Mouse (Mus musculus): ENCODE results near the gene Tigd3.

Tigd3 gene

DNA sequence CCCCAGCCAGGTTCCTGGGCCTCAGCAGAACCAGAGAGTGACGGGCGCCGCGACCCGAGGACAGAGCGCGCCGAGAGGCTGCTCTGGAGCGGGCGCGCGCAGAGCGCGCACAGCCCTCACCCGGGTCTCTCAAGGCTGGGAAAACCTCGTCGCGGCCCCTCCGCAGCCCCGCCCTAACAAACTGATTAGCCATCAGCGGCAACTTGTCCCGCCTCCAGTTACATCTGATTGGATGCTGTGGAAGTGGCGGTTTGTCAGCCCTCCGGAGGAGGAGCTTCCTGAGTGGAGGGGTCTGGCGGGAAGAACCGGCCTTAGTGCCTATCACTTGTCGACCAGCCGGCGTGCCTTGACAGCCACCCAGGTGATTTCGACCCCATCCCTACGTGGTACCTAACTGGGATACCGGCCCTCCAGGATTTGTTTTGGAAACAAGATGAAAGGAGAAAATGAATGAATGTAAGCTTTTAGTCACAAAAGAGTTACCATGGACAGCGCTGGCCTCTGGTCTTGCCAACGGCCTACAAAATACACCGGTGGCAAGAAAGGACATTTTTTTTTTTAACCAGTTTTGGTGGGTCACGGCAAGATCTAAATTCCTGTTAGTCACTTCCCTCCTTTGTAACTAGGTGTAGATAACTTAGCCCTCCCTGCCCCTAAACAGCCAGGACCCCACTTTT is at the start of gene Tigd3:
Gene Tigd3, minus strand, starts transcription at position 148 of the 677 bp plus-strand sequence.
- ATAC-seq (ENCODE audit: low TSS enrichment): peak; percentile 96

- no peak for ATAC-seq (ENCODE audit: low TSS enrichment)
Measured at GRCm38 (mm10) chr19:5943404-5943803, 49.5 kb upstream of the Tigd3 start.

DNA sequence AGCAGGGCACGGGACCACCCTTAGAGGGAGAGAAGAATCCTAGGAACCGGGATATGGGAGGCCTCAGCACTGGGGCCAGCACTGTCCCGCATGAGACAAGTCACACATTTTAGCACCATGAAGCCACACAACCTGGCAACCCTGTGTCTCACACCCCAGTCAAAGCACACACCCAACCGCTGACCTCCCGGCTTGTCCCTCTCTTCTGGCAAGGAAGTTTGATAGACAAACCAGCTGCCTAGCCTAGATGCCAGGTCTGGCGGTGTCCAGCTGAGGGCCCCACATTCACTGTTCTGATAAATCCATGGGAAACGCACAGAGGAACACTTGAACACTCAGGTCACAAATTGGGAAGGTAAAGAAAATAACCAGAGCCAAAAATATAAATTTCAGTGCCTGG is 48.6 kb upstream of the Tigd3 start:
- ATAC-seq (ENCODE audit: low TSS enrichment): no peak

GRCm38 (mm10) chr19:5940656-5941055 is 46.7 kb upstream of the Tigd3 start:
- no peak for ATAC-seq (ENCODE audit: low TSS enrichment)

DNA sequence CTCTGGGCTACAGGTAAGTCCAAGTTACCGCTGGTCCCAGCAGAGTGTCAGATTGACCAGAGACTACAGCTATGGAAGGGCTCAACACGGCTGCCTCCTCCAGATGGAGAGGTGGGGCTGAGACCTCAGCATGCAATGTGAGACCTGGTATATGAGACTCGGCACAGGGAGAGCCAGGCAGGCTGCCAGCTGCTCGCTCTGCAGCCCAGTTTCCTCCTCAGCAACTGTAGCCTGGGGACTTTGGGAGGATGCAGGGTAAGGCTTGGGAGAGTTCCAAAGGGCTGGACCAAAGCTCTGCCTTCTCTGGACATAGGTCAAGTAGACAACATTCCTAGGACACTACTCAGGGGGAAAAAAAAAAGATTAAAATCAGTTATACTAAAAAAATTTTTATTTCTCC is 46.2 kb upstream of the Tigd3 start:
- ATAC-seq (ENCODE audit: low TSS enrichment): no peak; the same call in 1 of the 2 replicates

DNA sequence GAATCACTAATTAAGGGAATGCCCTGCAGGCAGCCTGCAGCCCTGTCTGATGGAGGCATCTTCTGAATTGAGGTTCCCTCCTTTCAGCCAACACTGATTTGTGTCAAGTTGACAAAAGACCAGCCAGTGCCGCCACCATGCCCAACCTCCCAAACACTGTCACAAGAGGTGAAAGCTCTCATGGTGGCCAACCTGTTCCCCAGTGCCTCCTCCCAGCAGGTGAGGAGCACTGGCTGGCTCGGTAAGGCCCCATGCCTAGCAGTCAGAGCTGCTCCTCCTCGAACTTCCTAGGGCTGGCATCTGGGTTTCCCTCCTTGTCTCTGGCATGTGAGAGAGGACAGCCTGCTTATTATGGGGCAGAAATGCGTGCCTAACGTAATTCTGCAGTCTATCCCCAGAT is 45.8 kb upstream of the Tigd3 start:
- no peak for ATAC-seq (ENCODE audit: low TSS enrichment)

GRCm38 (mm10) chr19:5938516-5938915 is 44.6 kb upstream of the Tigd3 start:
- ATAC-seq (ENCODE audit: low TSS enrichment): no peak

DNA sequence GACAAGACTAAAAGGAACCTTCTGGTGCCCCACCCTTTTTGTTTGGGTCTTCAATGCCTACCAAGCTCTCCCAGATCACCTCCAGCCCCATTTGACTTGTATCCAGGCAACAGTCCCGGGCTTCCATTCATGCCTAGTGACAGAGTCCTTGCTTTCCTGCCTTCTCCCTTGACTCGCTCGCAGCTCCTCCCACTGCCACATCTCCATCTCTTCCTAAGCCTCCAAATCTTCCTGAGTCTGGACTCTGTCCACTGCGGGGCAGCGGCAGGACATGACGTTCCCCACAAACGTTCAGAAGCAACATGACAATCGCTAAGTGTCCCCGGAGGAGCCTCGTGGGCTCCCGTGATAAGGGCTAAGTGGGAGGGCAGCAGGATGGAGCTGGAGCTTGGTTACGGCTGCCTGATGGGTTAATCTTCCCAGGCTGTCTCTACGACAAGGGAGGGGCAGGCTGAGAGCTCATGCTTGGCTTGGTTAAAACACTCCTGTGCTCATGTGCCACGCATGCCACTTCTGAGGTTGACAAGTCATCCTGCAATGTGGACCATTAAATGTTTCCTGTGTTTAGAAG is 44.0 kb upstream of the Tigd3 start:
- no peak for ATAC-seq (ENCODE audit: low TSS enrichment)

DNA sequence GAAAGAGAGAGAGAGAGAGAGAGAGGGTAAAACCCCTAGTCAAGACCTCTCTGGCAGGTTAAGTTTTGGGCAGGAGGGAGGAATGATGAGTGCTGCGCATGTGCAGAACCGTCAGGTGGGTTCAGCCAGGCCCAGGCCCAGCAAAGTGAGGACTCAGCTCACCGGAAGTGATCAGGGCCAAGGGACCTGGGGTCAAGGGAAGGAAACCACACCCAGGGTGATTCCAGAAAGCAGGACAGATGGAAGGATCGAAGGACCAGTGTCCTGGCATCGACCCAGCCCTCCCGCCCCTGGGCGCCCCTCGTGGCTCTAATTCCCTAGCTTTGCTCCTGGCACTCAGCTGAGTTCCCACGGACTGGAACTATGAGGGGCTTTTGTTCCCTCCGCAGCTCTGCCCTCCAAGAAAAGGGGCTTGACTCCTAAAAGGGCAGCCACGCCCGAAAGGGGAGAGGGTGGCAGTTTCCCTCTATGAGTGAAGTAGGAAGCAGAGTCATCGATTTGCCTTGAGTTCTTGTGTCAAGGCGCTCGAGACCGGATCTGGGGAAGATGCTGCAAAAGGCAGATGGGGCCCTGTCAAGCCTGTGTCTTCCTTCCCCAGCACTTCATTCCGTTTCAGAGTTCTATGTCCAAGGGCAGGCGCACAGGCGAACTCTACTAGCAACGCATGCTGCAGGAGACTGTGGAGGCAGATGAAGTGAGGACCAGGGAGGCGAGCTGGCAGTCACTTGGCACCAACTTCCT is 43.3 kb upstream of the Tigd3 start:
- no peak for ATAC-seq (ENCODE audit: low TSS enrichment)

GRCm38 (mm10) chr19:5935691-5936090 is 41.7 kb upstream of the Tigd3 start:
- no peak for ATAC-seq (ENCODE audit: low TSS enrichment)

- no peak for ATAC-seq (ENCODE audit: low TSS enrichment)
Measured at GRCm38 (mm10) chr19:5935266-5935665, 41.3 kb upstream of the Tigd3 start.

DNA sequence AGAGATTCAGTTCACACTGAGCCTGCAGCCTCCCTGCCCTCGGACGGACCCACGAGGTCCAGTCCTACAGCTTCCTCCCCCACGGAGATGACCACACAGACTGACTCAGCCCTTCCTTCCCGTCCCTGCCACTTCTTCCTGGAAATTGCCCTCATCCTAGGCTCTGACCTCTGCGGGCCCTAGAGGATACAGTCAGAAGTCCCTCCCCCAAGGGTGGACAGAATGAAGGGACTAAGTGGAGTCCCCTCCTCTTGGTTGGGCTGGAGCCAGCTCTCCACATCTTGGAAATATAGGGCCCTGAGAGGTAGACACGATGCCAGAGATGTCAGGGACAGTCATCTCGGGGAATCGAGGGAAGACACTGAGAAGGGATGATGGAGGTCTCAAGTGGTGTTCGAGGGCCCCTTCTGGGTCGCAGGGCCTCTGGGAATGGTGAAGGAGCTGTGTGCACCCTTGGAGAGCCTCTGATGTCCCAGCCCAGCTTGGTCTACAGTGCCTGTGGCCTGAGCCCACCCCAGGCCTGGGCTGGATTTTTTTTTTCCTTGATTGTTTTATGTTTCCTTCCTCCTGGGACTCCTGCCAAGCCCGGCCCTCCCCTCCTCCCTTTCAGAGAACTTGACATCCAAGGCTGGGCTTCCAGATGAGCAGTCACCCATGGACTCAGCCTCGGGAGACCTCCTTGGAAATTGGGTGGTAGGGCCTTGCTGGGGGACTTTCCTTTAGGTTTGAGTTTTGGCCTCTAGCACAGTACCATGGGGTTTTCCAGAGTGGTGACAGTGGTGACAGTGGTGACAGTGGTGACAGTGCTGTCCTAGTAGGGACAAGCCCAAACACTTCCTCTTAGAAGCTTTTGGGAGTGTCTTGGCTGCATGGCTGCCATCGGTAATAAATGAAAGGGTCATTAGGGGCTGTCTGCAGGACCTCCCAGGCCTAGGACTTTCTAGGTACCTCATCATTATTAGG is 36.0 kb upstream of the Tigd3 start:
- ATAC-seq (ENCODE audit: low TSS enrichment): no peak

DNA sequence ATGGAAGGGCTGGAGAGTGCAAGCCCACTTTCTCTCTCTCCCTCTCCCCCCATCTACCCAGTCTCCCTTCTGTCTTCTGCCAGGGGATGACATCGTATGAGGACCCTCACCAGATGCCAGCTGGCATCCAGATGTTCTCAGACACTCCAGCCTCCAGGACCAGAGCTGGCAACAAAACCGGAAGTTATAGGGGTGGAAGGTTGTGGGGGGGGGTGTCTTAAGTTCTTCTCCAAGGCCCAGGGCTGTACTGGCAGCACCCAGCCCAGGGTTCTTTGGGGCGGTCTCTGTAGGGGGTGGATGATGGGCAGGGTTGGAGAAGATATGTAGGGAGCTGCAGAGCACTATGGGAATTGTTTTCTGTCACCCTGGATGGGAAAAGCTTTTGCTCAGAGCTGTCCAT is 34.6 kb upstream of the Tigd3 start:
- no peak for ATAC-seq (ENCODE audit: low TSS enrichment)

GRCm38 (mm10) chr19:5928104-5928503 is 34.2 kb upstream of the Tigd3 start:
- ATAC-seq (ENCODE audit: low TSS enrichment): no peak

GRCm38 (mm10) chr19:5927532-5927931 is 33.6 kb upstream of the Tigd3 start:
- no peak for ATAC-seq (ENCODE audit: low TSS enrichment)

- no peak for ATAC-seq (ENCODE audit: low TSS enrichment)
Measured at GRCm38 (mm10) chr19:5927026-5927425, 33.1 kb upstream of the Tigd3 start.

DNA sequence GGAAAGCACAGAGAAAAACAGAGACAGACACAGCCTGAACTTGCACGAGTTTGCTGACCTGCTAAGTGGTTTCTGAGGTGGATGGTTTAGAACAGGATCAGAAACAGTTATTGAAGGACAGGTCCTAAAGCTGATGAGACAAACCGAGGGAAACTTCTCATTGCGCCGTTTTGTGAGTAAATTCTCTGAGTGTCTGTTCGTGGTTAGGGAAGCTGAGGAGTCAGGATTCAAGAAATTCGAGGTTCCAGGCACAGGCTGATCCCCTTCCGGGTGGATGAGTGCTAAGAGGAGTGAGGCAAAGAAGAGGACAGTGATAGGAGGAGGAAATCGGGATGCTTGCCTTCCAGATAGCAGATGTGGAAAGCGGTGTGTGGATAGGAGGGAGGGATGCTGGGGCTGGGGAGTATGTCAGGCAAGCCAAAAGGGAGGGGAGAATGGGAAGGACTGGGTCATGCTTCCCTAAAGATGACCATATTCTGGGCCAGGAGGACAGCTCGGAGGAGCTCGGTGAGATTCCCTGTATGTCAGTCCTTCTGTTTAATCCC is 31.4 kb upstream of the Tigd3 start:
- no peak for ATAC-seq (ENCODE audit: low TSS enrichment)

DNA sequence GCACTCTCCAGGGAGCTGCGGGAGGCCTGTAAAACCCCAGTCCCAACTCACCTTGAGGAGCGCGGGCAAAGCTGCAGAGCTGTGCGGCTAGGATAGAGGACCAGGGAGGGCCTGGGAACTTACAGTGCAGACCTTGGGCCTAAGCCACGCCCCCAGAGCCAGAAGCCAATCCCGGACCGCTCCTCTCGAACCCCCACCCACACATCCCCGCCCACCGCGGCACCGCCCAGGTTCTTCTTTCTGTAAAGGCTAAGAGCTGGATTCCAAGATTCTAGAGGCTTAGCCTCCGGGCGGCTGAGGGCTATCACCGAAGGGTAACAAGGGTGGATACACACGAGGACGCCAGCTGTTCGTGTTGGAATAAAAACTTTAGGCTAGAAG is 30.8 kb upstream of the Tigd3 start, which contains the start of gene Cdc42ep2:
Gene Cdc42ep2, minus strand, starts transcription at position 104 of the 381 bp plus-strand sequence.
- peak; percentile 87 for ATAC-seq (ENCODE audit: low TSS enrichment)

- peak; percentile 71 for ATAC-seq (ENCODE audit: low TSS enrichment)
Measured at GRCm38 (mm10) chr19:5923990-5924712, 30.2 kb upstream of the Tigd3 start.

DNA sequence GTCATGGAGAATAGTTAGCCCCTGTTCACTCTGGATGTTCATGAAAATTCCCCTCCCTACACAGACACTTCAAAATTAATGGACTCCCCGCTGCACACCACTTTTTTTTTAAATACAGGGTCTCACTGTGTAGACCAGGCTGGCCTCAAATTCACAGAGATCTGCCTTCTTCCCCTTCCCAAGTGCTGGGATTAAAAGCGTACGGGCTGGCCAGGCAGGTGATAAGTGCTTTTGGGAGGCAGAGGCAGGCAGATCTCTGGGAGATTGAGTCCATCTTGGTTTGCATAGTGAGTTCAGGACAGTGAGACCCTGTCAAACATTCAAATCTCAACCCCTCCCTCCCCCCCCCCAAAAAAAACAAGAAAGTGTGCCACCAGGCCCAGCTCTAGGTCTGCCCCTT is 29.0 kb upstream of the Tigd3 start:
- ATAC-seq (ENCODE audit: low TSS enrichment): no peak

All from frontal cortex, adult (tissue).